10 mouse cellular contexts compared by ENCODE assay signal in the genomic region with DNA sequence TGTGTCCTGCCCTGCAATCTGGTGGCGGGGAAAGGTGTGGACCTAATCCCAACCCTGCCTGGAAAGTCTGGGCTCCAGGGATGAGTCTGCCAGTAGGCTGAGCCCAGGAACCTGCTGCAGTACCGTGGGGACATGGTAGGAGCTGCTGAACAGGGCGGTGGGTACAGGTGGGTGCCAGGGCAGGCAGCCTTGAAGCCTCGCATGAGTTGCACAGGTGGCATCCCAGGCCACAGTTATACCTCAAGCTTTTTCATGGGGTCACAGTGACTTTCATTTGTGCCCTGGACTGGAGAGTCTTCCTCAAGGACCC. TPM values are rescaled to one million over a fixed set of nuclear protein-coding genes. Genes with fewer than 3 reads are reported as not detected.
DNase-seq lines count a peak whose midpoint lies in the region; ATAC-seq and TF ChIP-seq lines count a peak whose summit lies in the region.
"Had no signal": no experiment of that assay in that cellular context is flagged by ENCODE, and none has a peak within 500 bp of the region (broad histone marks: within the 10 kb centered on the region; RNA-seq: fewer than 3 reads in every experiment).

No protein-coding gene starts in this region.

- H3K4me3 ChIP-seq in layer of hippocampus, adult 2 months = peak overlapping the region; percentile 41
- H3K4me3 ChIP-seq in intestine, embryonic 14.5 days (ENCODE audit: low read depth, low read length) = peak overlapping the region; percentile 33
- H3K4me3 ChIP-seq in neural tube, embryonic 12.5 days = no peak overlapping the region

- peaks cover 5% of the 10 kb centered on the region; the same call in 1 of the 2 replicates for H3K4me1 ChIP-seq in intestine, embryonic 14.5 days (replicated peaks; ENCODE audit: control insufficient read depth, insufficient read depth, low read length)
- peaks cover 12% of the 10 kb centered on the region for H3K4me1 ChIP-seq in neural tube, embryonic 12.5 days

- no peak for TF ChIP-seq CTCF in layer of hippocampus, adult 2 months (conservative IDR thresholded peaks at IDR 0.05)

- no peak for DNase-seq in layer of hippocampus, adult 2 months (ENCODE audit: low spot score in 2 of 2)
- no peak for DNase-seq in layer of hippocampus, adult 11-12 months (ENCODE audit: low spot score)
- no peak for DNase-seq in intestine, embryonic 14.5 days (ENCODE audit: low spot score)
- DNase-seq in testis, postnatal 10 days (ENCODE audit: low spot score) = no peak
- DNase-seq in retina, embryonic 14.5 days (ENCODE audit: low spot score) = no peak
- no peak for DNase-seq in kidney, postnatal 10 days

- no peaks in the 10 kb centered on the region for H3K36me3 ChIP-seq in intestine, embryonic 14.5 days (ENCODE audit: control insufficient read depth, insufficient read depth, low read length)
- no peaks in the 10 kb centered on the region for H3K36me3 ChIP-seq in neural tube, embryonic 12.5 days

- ATAC-seq in erythroblast, adult 5-6 weeks (replicated peaks; ENCODE audit: low FRiP score, poor library complexity, severe bottlenecking) = 0 out of 2 replicates have a peak, but pooled peaks have one; percentile 11
- ATAC-seq in intestine, embryonic 14.5 days (replicated peaks; ENCODE audit: low FRiP score, low TSS enrichment, low read depth) = peak; percentile 59
- peak; percentile 50 for ATAC-seq in neural tube, embryonic 12.5 days (ENCODE audit: low FRiP score, low read depth)

- no peaks in the 10 kb centered on the region for H3K27me3 ChIP-seq in intestine, embryonic 14.5 days (replicated peaks; ENCODE audit: control insufficient read depth, insufficient read depth, low read length)
- no peaks in the 10 kb centered on the region for H3K27me3 ChIP-seq in neural tube, embryonic 12.5 days (replicated peaks)

- peak overlapping the region; percentile 52 for H3K4me2 ChIP-seq in intestine, embryonic 14.5 days (ENCODE audit: low read length)
- H3K4me2 ChIP-seq in neural tube, embryonic 12.5 days (replicated peaks) = peak overlapping the region; percentile 51

- WGBS in intestine, embryonic 14.5 days = 31% methylated on average over 4 of the region's 4 CpGs
- WGBS in neural tube, embryonic 12.5 days = 49% methylated on average over 4 of the region's 4 CpGs

- H3K9me3 ChIP-seq in intestine, embryonic 14.5 days (ENCODE audit: control insufficient read depth, low read length) = no peaks in the 10 kb centered on the region
- H3K9me3 ChIP-seq in neural tube, embryonic 12.5 days = no peaks in the 10 kb centered on the region

- peak overlapping the region; percentile 23 for H3K9ac ChIP-seq in intestine, embryonic 14.5 days (ENCODE audit: low read length)
- H3K9ac ChIP-seq in neural tube, embryonic 12.5 days = no peak overlapping the region; the same call in 1 of the 2 replicates

- peak overlapping the region; percentile 83 for H3K27ac ChIP-seq in layer of hippocampus, adult 2 months
- H3K27ac ChIP-seq in intestine, embryonic 14.5 days (ENCODE audit: low read depth) = peak overlapping the region; percentile 70
- H3K27ac ChIP-seq in neural tube, embryonic 12.5 days = no peak overlapping the region

RNA-seq across cellular contexts. Expression of a gene that starts 0.3 kb away (rescaled TPM):
- 1 to 10 TPM; 6.7 to 9.1 TPM for total RNA-seq in layer of hippocampus, adult 2 months (2021)
- not detected in 2 replicates for total RNA-seq in erythroblast, adult 5-6 weeks (2015; ENCODE audit: low replicate concordance)
- not detected in 2 replicates for total RNA-seq in erythroblast, adult 5-6 weeks (2017; ENCODE audit: low replicate concordance)
- 2.7 and 2.9 TPM in 2 replicates for polyA plus RNA-seq in intestine, embryonic 14.5 days (2014; fragmentation: Nextera tagmentation; extraction: Ambion mirVana)
- polyA plus RNA-seq in neural tube, embryonic 12.5 days (2016; fragmentation: Nextera tagmentation; extraction: Ambion mirVana) = 1.1 and 1.4 TPM in 2 replicates
- total RNA-seq: monocyte, adult 5-6 weeks had no signal

RNA-seq across cellular contexts. Expression of a gene that starts 35.0 kb away (rescaled TPM):
- not detected for total RNA-seq in layer of hippocampus, adult 2 months (2021)
- not detected in 2 replicates for total RNA-seq in erythroblast, adult 5-6 weeks (2015; ENCODE audit: low replicate concordance)
- total RNA-seq in erythroblast, adult 5-6 weeks (2017; ENCODE audit: low replicate concordance) = not detected in 2 replicates
- polyA plus RNA-seq in intestine, embryonic 14.5 days (2014; fragmentation: Nextera tagmentation; extraction: Ambion mirVana) = not detected in 2 replicates
- polyA plus RNA-seq in neural tube, embryonic 12.5 days (2016; fragmentation: Nextera tagmentation; extraction: Ambion mirVana) = not detected in 2 replicates
- total RNA-seq: heart, adult 18-20 months; monocyte, adult 5-6 weeks had no signal

RNA-seq across cellular contexts. Expression of a gene that starts 45.8 kb away (rescaled TPM):
- 10 to 100 TPM; 41.4 to 41.7 TPM for total RNA-seq in layer of hippocampus, adult 2 months (2021)
- not detected in 2 replicates for total RNA-seq in erythroblast, adult 5-6 weeks (2015; ENCODE audit: low replicate concordance)
- total RNA-seq in erythroblast, adult 5-6 weeks (2017; ENCODE audit: low replicate concordance) = 2.0 TPM in 1 of 2 replicates, not detected in the other
- polyA plus RNA-seq in intestine, embryonic 14.5 days (2014; fragmentation: Nextera tagmentation; extraction: Ambion mirVana) = 12.8 and 13.2 TPM in 2 replicates
- 16.2 and 17.0 TPM in 2 replicates for polyA plus RNA-seq in neural tube, embryonic 12.5 days (2016; fragmentation: Nextera tagmentation; extraction: Ambion mirVana)
- total RNA-seq: monocyte, adult 5-6 weeks had no signal

RNA-seq across cellular contexts. Expression of a gene that starts 52.9 kb away (rescaled TPM):
- 1 to 10 TPM; 1.7 to 2.3 TPM for total RNA-seq in layer of hippocampus, adult 2 months (2021)
- total RNA-seq in erythroblast, adult 5-6 weeks (2015; ENCODE audit: low replicate concordance) = not detected in 2 replicates
- total RNA-seq in erythroblast, adult 5-6 weeks (2017; ENCODE audit: low replicate concordance) = 0.09 TPM in 1 of 2 replicates, not detected in the other
- 0.23 and 0.24 TPM in 2 replicates for polyA plus RNA-seq in intestine, embryonic 14.5 days (2014; fragmentation: Nextera tagmentation; extraction: Ambion mirVana)
- 0.48 and 0.95 TPM in 2 replicates for polyA plus RNA-seq in neural tube, embryonic 12.5 days (2016; fragmentation: Nextera tagmentation; extraction: Ambion mirVana)

Comparison
In these comparisons a context has a peak if more than half of its experiments do, and no peak if none do; other contexts are left out.
1. RNA of a gene that starts 0.3 kb away (total RNA-seq): 6.7 to 9.1 TPM in layer of hippocampus, adult 2 months; not detected in erythroblast, adult 5-6 weeks; every median in the first group is over 4 times any median in the second.
2. RNA of a gene that starts 45.8 kb away (total RNA-seq): 41.4 to 41.7 TPM in layer of hippocampus, adult 2 months; 2.0 TPM in erythroblast, adult 5-6 weeks; every median in the first group is over 10 times any median in the second.
3. Peak in every context shown above with its lines, with median percentiles within 50 percentile points of each other: ATAC-seq.